Mouse (Mus musculus): ENCODE results near the gene B4galt2.
A peak's percentile ranks its signal among the peaks of the same experiment; 100 is the strongest.

Gene B4galt2

DNA sequence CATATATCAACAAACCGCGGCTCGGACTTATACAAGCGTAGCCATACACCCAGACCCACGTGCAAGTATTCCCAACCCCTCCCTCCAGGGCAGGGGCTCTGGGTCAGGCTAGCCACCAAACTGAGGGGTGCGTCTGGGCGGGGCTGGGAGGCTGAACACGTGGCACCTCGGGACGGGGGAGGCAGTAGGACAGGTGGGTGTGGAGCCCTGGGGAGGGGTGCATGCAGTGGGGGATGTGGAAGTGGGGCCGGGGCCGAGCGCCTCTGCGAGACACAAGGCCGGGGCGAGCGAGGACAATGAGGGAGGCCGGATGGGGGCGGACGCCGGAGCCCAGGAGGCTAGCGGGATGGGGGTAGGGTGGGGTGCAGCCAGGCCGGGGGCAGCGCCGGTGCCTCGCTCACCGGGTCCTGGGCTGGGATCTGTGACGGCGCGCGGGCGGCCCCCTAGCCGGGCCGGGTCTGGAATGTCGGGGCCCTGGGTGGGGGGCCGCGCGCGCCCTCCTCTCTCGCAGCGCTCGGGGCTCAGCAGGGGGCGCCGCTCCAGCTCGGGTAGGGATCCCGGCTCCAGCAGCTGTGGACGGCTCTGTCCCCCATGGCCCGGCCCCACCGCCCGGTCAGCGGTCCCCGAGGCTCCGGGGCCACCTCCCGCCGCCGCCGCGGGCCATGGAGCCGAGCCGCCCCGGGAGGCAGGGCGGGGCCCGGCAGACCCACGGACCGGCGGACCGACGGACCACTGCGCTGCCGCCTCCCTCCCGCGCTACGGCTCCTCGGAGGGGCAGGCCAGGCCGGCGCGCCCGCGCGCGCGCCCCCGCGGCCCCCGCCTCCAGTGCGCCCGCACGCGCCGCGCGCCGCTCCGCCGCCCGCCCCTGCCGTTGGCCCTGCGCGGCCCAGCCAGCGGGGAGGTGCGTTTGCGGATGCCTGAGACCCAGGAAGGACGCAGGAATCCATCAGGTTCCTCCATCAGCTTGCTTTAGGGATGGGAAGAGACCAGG lies at the start of gene B4galt2:
Gene B4galt2 (minus strand): TSS at position 787 of the 991 bp plus-strand sequence.
- no peak for DNase-seq (ENCODE audit: low read depth)

GRCm38 (mm10) chr4:117929391-117929881 lies 46.1 kb upstream of the B4galt2 start, which contains the start of gene Artn:
Artn (minus strand) TSS chr4:117929763.
- DNase-seq (ENCODE audit: low read depth), result no peak

- no peak for DNase-seq (ENCODE audit: low read depth)
Observed at GRCm38 (mm10) chr4:117928699-117929241, 45.5 kb upstream of the B4galt2 start.

GRCm38 (mm10) chr4:117928234-117928633 lies 44.9 kb upstream of the B4galt2 start:
- peak; percentile 40 for DNase-seq (ENCODE audit: low read depth)

GRCm38 (mm10) chr4:117926545-117927482 lies 43.5 kb upstream of the B4galt2 start:
- no peak for DNase-seq (ENCODE audit: low read depth)

- no peak for DNase-seq (ENCODE audit: low read depth)
Observed at GRCm38 (mm10) chr4:117924916-117925315, 41.6 kb upstream of the B4galt2 start.

- no peak for DNase-seq (ENCODE audit: low read depth)
Observed at GRCm38 (mm10) chr4:117923450-117923849, 40.2 kb upstream of the B4galt2 start.

DNA sequence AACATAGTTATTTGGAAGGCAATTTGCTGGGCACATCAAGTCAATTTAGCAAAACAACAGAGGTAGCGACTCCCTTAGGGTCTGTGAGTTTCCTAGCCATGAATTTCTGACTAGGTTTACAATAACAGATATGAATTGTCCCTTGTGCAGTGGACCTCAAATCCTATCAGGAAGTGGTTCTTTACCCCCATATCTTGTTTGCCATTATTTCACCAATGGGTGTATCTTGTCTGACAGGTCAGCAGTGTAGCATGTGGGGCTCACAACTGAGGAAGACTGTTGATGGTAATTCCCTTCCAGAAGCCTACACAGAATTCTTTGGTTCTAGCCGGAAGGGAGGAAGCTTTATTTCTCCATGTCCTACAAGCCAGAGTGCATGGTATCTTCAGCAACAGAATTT lies 38.1 kb upstream of the B4galt2 start:
- no peak for DNase-seq (ENCODE audit: low read depth)

DNA sequence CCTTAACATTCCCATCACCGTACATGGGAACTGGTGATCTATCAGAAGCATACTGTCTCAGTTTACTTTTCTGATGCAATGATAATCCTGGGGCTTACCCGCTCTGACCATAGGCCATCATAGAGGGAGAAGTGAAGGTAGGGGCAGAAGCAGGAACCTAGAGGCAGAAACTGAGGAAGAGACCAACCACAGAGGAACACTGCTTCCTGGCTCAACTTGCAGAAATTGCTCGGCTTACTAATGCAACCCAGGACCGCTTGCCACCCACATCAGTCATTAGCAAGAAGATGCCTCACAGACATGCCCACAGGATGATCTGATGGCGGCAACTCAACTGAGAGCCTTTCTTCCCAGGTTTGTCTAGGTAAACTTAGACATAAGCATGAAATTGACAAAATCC lies 35.5 kb upstream of the B4galt2 start:
- no peak for DNase-seq (ENCODE audit: low read depth)

DNA sequence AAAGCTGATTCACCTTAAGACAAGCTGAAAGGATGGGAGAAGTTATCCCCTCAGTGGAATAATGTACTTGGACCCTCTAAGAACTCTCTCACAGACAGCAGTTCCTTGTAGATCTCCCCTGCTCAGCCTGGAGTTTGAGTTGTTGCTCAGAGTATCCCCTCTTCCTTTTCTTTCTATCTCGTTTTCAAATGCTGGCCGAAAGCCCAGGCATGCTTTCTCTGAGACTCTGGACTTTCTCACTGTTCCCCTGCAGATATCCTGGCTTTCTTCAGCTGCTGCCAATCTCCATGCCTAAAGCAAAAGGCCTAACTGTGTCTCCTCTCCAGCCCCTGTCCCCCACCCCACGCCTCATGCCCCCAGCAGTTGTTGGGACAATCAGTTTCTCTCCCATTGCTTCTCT lies 35.0 kb upstream of the B4galt2 start:
- no peak for DNase-seq (ENCODE audit: low read depth)

DNA sequence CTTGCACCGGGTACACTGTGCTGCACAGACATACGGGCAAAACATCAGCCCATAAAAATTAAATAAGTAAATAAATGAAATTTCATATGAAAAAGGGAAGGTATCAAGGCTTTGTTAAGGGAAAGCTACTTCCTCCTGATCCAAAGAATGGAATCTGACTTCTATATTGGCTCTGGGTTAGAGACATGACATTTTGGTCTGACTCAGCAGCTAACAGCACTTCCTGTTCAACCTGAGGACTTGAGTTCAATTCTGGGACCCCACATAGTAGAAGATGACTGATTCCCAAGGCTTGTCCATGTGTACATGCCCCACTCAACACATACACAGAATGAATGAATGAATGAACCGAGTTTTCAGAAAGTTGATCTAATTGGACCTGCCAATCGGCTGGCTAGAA lies 34.6 kb upstream of the B4galt2 start:
- no peak for DNase-seq (ENCODE audit: low read depth)

DNA sequence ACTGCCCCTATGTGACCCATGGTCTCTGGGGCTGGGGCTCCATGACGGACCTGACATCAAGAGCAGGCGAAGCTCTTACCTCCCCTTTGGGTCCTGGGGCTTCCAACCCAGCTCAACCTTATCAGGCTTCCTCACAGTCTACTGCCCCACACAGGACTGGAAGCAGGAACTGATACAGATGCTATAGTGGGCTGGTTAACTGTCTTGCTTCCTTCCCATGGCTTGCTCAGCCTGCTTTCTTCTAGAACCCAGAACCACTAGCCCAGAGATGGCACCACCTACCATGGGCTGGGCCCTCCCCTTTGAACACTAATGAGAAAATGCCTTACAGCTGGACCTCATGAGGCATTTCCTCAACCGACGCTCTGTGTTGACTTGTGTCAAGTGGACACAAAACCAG lies 34.1 kb upstream of the B4galt2 start:
- DNase-seq (ENCODE audit: low read depth), result no peak

DNA sequence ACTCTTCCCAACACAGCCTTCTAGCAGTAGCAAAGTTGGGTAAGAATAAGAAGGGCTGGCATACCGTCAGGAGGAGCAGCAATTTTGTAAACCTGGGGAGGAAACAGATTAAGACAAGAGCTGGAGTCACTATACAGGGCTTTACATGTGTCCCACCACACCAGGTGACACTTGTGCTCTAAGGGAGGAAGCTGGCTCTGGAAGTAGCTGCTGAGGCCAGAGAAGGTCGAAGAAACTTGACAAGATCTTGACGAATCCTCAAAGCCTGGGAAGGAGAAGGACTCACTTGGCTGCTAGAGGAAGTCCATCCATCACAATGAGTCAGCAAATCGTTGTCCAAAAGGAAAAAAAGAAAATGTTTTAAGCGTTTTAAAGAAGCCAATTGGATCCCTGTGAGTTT lies 33.1 kb upstream of the B4galt2 start:
- DNase-seq (ENCODE audit: low read depth), result peak; percentile 9

DNA sequence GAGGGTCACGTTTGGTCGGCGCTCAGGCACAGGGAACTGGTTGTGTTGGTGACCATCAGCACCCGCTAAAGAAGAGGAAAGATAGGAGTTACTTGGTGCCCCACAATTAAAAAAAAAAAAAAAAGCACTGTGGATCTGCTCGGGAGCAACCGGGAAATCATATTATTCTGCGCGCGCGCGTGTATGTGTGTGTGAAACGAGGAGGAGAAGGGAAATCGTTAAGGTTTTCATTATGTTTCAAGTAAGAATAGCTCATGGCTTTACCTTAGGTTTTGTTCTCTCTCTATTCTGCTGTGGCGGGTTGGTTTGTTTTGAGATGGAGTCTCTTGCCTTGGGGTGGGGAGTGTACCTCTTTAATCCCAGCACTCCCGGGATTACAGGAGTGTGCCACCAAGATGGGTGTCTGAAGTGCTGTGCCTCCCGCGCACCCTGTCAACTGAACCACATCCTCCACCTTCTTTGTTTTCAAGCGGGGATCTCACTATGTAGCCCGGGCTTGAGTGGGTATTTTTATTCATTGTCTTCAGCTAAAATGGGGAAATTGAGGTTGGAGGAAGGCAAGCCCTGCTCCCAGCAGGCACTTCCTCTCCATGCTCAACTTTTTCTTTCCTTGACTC lies 32.3 kb upstream of the B4galt2 start:
- DNase-seq (ENCODE audit: low read depth), result no peak

DNA sequence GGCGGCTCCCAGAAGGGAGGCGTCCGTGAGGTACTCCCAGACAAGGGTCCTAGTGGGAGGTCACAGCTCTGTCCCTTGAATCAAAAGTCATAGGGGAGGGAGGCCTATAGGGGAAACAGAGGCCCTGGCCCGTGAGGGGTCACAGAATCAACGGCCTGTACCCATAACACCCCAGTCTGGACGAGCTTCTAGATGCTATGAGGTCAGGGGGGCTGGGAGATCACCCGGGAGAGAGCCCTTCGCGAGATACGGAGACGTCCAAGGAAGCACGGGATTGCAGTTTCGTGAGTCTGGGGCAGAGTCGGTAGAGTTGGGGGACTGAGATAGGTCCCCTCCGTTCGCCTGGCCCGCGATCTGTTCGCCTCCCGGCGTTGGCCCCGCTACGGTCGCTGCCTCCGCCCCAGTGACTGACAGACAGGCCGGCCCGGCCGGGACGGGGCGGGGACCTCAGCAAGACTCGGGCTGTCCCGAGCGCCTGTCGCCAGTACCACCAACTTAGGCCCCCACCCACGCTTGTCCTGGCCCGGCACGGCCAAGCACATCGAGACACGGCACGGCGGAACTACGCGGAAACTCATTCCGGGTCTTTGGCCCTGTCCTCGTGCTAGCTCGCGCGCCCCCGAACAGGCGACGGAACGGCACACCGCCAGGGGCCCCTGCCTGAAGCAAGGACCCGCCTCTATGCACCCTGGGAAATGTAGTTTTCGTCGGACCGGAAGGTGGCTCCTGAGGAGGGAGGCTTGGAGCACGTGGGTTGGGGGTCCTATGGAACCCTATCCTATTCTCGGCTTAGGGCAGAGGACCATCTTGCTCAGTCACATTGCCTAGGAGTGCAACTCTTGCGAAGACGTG lies 31.5 kb upstream of the B4galt2 start, which contains the start of gene Ipo13:
Gene Ipo13 (minus strand): TSS at position 409 of the 852 bp plus-strand sequence.
- DNase-seq (ENCODE audit: low read depth), result peak; percentile 95

GRCm38 (mm10) chr4:117914031-117914430 lies 30.7 kb upstream of the B4galt2 start:
- peak; percentile 20 for DNase-seq (ENCODE audit: low read depth)

GRCm38 (mm10) chr4:117913421-117913820 lies 30.1 kb upstream of the B4galt2 start:
- no peak for DNase-seq (ENCODE audit: low read depth)

DNA sequence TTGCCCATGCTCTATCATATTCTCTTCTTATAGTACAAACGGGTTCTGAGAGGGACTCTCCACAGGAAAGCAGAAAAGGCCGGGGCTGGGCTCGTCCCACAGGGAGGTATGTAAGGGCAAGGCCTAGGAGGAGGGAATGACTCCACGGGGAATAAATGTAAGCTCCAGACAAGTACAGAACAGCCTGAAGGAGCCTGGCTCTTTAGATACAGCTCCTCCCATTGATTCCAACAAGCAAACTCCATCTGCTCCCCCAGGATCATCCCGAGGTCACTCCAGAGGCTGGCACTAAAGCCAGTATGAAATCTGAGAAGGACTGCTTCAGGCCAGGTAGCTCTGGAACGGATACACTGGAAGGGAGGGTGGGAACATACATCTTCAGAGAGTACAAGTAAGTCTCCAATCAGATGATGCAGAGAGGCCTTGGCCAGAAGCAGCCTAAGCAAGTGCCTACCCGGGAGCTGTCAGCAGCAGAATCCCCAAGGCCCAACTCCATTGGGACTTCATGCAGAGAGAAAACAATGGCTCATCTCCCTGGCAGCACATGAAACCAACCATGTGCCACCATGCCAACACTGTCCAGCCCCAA lies 29.5 kb upstream of the B4galt2 start:
- DNase-seq (ENCODE audit: low read depth), result no peak

GRCm38 (mm10) chr4:117912131-117912561 lies 28.9 kb upstream of the B4galt2 start:
- no peak for DNase-seq (ENCODE audit: low read depth)

- no peak for DNase-seq (ENCODE audit: low read depth)
Observed at GRCm38 (mm10) chr4:117908834-117909453, 25.7 kb upstream of the B4galt2 start.
